Mouse (Mus musculus): ENCODE data around the gene Ppt2.
A peak's percentile ranks its signal among the peaks of the same experiment; 100 is the strongest.

The Ppt2 gene

GRCm38 (mm10) chr17:34627943-34628643 lies at the start of gene Ppt2:
Gene Ppt2 (minus strand): TSS chr17:34628510.
- peak; percentile 79 for DNase-seq

- no peak for DNase-seq
Observed at GRCm38 (mm10) chr17:34676671-34677070, 48.4 kb upstream of the Ppt2 start.

- DNase-seq: no peak
Observed at GRCm38 (mm10) chr17:34676093-34676460, 47.8 kb upstream of the Ppt2 start.

- no peak for DNase-seq
Observed at GRCm38 (mm10) chr17:34675205-34676092, 47.1 kb upstream of the Ppt2 start.

- DNase-seq: no peak
Observed at GRCm38 (mm10) chr17:34674524-34675204, 46.4 kb upstream of the Ppt2 start.

GRCm38 (mm10) chr17:34673139-34673538 lies 44.8 kb upstream of the Ppt2 start:
- no peak for DNase-seq

- no peak for DNase-seq
Observed at GRCm38 (mm10) chr17:34672246-34672792, 44.0 kb upstream of the Ppt2 start.

- no peak for DNase-seq
Observed at GRCm38 (mm10) chr17:34671151-34672066, 43.1 kb upstream of the Ppt2 start.

GRCm38 (mm10) chr17:34670235-34670634 lies 41.9 kb upstream of the Ppt2 start, which contains the start of gene Tnxb:
Gene Tnxb (plus strand): TSS chr17:34670535.
- DNase-seq: no peak

GRCm38 (mm10) chr17:34664472-34664871 lies 36.2 kb upstream of the Ppt2 start:
- DNase-seq: no peak

- no peak for DNase-seq
Observed at GRCm38 (mm10) chr17:34663558-34663957, 35.2 kb upstream of the Ppt2 start.

GRCm38 (mm10) chr17:34662978-34663377 lies 34.7 kb upstream of the Ppt2 start:
- DNase-seq: no peak

GRCm38 (mm10) chr17:34662468-34662867 lies 34.2 kb upstream of the Ppt2 start:
- no peak for DNase-seq

- DNase-seq: no peak
Observed at GRCm38 (mm10) chr17:34661121-34661591, 32.8 kb upstream of the Ppt2 start.

GRCm38 (mm10) chr17:34660259-34660820 lies 32.0 kb upstream of the Ppt2 start:
- no peak for DNase-seq

GRCm38 (mm10) chr17:34659897-34660214 lies 31.5 kb upstream of the Ppt2 start:
- DNase-seq: no peak

GRCm38 (mm10) chr17:34659181-34659896 lies 31.0 kb upstream of the Ppt2 start:
- DNase-seq: no peak

- no peak for DNase-seq
Observed at GRCm38 (mm10) chr17:34658591-34658990, 30.3 kb upstream of the Ppt2 start.

GRCm38 (mm10) chr17:34658145-34658544 lies 29.8 kb upstream of the Ppt2 start:
- no peak for DNase-seq

GRCm38 (mm10) chr17:34657271-34657670 lies 29.0 kb upstream of the Ppt2 start:
- no peak for DNase-seq

- no peak for DNase-seq
Observed at GRCm38 (mm10) chr17:34656666-34657065, 28.4 kb upstream of the Ppt2 start.
